Mouse (Mus musculus) E14TG2a.4 (cell line): Measurements from ENCODE around the gene Creb3l2.

Experiments
- CTCF ChIP-seq: conservative IDR thresholded peaks from 2 replicates; pipeline ENCODE4 v1.5.1; 2014; ENCODE audit warnings: low read length
- NANOG ChIP-seq: IDR thresholded peaks from 2 replicates; pipeline ENCODE4 v1.6.1; 2014; ENCODE audit warnings: borderline replicate concordance, low read length, mixed read lengths
- POU5F1 ChIP-seq: IDR thresholded peaks from 2 replicates; pipeline ENCODE4 v1.6.1; 2014; ENCODE audit warnings: low read length, borderline replicate concordance

DNA sequence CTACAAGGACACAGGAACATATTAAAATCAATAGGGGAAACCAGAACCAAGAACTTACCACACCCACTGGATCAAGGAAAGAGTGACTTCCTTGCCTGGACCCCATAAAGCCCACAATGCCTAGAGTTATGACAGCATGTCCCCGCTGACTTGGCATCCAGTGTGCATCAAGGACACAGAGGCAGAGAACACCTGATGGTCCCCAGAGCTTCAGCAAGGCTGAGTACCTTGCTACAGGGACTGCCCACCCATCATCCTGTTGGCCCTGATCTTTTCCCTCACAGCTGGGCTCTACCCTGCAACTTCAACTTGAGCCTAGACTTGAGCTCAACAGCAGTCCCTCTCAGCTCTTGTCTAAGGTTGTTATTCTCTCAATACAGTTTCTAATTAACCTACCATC, 135.3 kb downstream of the Creb3l2 start:
- TF ChIP-seq CTCF (no peak), POU5F1 (no peak), NANOG (no peak)
